10 mouse cellular contexts compared by ENCODE assay signal in the genomic region with DNA sequence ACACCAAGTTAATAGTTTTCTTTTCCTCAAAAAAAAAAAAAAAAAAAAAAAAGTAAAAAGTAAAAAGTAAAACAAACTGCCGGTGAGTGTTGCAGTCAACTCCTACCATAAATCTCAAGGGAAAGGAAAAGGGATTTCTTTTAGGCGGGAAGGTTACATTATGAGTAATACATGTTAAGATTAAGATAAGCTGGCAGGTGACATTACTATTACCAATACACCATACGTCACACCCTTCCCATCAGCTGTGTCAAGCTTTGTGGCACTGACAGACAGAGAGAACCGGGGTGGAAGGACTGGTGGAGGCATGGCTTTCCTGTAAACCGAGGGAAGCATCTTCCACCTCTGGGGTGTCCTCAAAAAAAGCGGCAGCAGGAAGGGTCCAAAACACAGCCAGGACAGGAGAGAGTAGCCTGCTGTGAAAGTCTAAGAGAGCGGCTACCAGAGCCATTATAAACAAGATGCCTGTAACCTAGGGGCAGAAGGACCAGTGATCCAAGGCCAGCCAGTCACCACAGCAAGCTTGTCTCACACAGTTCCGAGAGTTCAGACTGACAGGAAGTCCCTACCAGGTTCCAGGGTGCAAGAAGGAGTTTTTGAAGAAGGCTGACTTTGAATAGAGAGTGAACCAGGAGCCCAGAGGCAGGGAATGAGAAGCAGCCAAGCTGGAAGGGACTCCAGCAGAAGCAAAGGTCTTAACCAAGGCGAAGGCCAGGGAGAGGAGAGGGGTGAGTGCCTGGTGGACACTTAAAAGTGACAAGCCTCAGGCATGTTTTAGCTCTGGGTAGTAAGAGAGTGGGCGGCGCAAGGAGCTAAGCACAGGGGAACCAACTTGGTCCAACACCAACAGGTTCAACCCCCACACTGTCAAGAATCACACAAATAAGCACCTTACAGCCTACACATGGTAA. TPM values are rescaled to one million over a fixed set of nuclear protein-coding genes. Genes with fewer than 3 reads are reported as not detected.
DNase-seq lines count a peak whose midpoint lies in the region; ATAC-seq and TF ChIP-seq lines count a peak whose summit lies in the region.
"Had no signal": no experiment of that assay in that cellular context is flagged by ENCODE, and none has a peak within 500 bp of the region (broad histone marks: within the 10 kb centered on the region; RNA-seq: fewer than 3 reads in every experiment).

No protein-coding gene starts in this region.

- intact Hi-C loops in heart, postnatal 14 days (cut with DNase I), result loop anchor here (5.0 kb wide), 3 partner anchors 36 to 136 kb away; a partner anchor contains a TSS

- 60% methylated on average over 11 of the region's 11 CpGs for WGBS in heart, embryonic 12.5 days
- WGBS in forebrain, embryonic 16.5 days, result 78% methylated on average over 11 of the region's 11 CpGs
- 80% methylated on average over 11 of the region's 11 CpGs for WGBS in midbrain, embryonic 12.5 days

- peak overlapping the region; percentile 47 for H3K9ac ChIP-seq in heart, embryonic 12.5 days
- H3K9ac ChIP-seq in ES-Bruce4 (ENCODE audit: low read depth, poor library complexity, severe bottlenecking), result peak overlapping the region; percentile 92
- no peak overlapping the region; the same call in 1 of the 2 replicates for H3K9ac ChIP-seq in forebrain, embryonic 16.5 days (replicated peaks; ENCODE audit: low read depth, low read length)
- H3K9ac ChIP-seq in midbrain, embryonic 12.5 days (replicated peaks), result peak overlapping the region; percentile 91; the same call in 1 of the 2 replicates

- TF ChIP-seq POLR2A in ES-Bruce4 (IDR thresholded peaks at IDR 0.05; ENCODE audit: insufficient read depth, low read length), result no peak

- peak overlapping the region; percentile 95 for H3K4me2 ChIP-seq in heart, embryonic 12.5 days
- H3K4me2 ChIP-seq in forebrain, embryonic 16.5 days (ENCODE audit: low read length), result peak overlapping the region; percentile 79
- H3K4me2 ChIP-seq in midbrain, embryonic 12.5 days (replicated peaks), result peak overlapping the region; percentile 80

- H3K36me3 ChIP-seq in heart, embryonic 12.5 days, result peaks cover 4% of the 10 kb centered on the region; the same call in 1 of the 2 replicates
- H3K36me3 ChIP-seq in ES-Bruce4 (ENCODE audit: control insufficient read depth, insufficient read depth, low read length, poor library complexity, severe bottlenecking), result peaks cover 27% of the 10 kb centered on the region
- H3K36me3 ChIP-seq in forebrain, embryonic 16.5 days (ENCODE audit: control insufficient read depth, insufficient read depth), result no peaks in the 10 kb centered on the region
- H3K36me3 ChIP-seq in midbrain, embryonic 12.5 days, result no peaks in the 10 kb centered on the region

- no peak for ATAC-seq in heart, embryonic 12.5 days (ENCODE audit: insufficient number of reproducible peaks, low FRiP score)
- ATAC-seq in forebrain, embryonic 16.5 days, result no peak
- no peak for ATAC-seq in midbrain, embryonic 12.5 days (ENCODE audit: low FRiP score, low read depth)
- ATAC-seq: Patski had no signal

- TF ChIP-seq CTCF in ES-Bruce4 (IDR thresholded peaks at IDR 0.05; ENCODE audit: low read depth, low read length), result no peak

- no peak for TF ChIP-seq EP300 in ES-Bruce4 (IDR thresholded peaks at IDR 0.05; ENCODE audit: insufficient read depth, low read depth, low read length)

- no peaks in the 10 kb centered on the region for H3K9me3 ChIP-seq in heart, embryonic 12.5 days (replicated peaks)
- H3K9me3 ChIP-seq in ES-Bruce4 (replicated peaks; ENCODE audit: control insufficient read depth, insufficient read depth, low read length, poor library complexity, severe bottlenecking), result no peaks in the 10 kb centered on the region
- H3K9me3 ChIP-seq in forebrain, embryonic 16.5 days (ENCODE audit: control insufficient read depth, low read length), result no peaks in the 10 kb centered on the region
- H3K9me3 ChIP-seq in midbrain, embryonic 12.5 days, result no peaks in the 10 kb centered on the region

- peak overlapping the region; percentile 87 for H3K4me3 ChIP-seq in heart, embryonic 12.5 days
- peak overlapping the region; percentile 74 for H3K4me3 ChIP-seq in ES-Bruce4 (ENCODE audit: low read depth, low read length)
- H3K4me3 ChIP-seq in forebrain, embryonic 16.5 days (replicated peaks; ENCODE audit: low read length), result peak overlapping the region; percentile 94; the same call in 1 of the 2 replicates
- peak overlapping the region; percentile 98 for H3K4me3 ChIP-seq in midbrain, embryonic 12.5 days

- H3K27ac ChIP-seq in heart, embryonic 12.5 days (ENCODE audit: poor library complexity, severe bottlenecking), result no peak overlapping the region
- peak overlapping the region; percentile 81 for H3K27ac ChIP-seq in ES-Bruce4 (ENCODE audit: insufficient read depth, low read length)
- no peak overlapping the region for H3K27ac ChIP-seq in forebrain, embryonic 16.5 days (ENCODE audit: low read length)
- H3K27ac ChIP-seq in midbrain, embryonic 12.5 days (replicated peaks), result no peak overlapping the region

- H3K4me1 ChIP-seq in heart, embryonic 12.5 days (replicated peaks), result peaks cover 45% of the 10 kb centered on the region
- peaks cover 2% of the 10 kb centered on the region for H3K4me1 ChIP-seq in ES-Bruce4 (ENCODE audit: control insufficient read depth, insufficient read depth, low read length)
- H3K4me1 ChIP-seq in forebrain, embryonic 16.5 days (replicated peaks; ENCODE audit: control insufficient read depth, insufficient read depth, low read length), result peaks cover 28% of the 10 kb centered on the region
- peaks cover 28% of the 10 kb centered on the region for H3K4me1 ChIP-seq in midbrain, embryonic 12.5 days

- no peak for DNase-seq in heart, postnatal 14 days
- DNase-seq in layer of hippocampus, adult 11-12 months (ENCODE audit: low spot score), result no peak
- no peak for DNase-seq in urinary bladder, adult 18-20 months (ENCODE audit: low spot score in 2 of 2)
- DNase-seq in lung, postnatal 36 days, result no peak
- DNase-seq: embryo, embryonic 11 days had no signal

- H3K27me3 ChIP-seq in heart, embryonic 12.5 days (replicated peaks), result no peaks in the 10 kb centered on the region
- H3K27me3 ChIP-seq in ES-Bruce4 (ENCODE audit: control insufficient read depth, insufficient read depth, low read length, poor library complexity, severe bottlenecking), result no peaks in the 10 kb centered on the region
- H3K27me3 ChIP-seq in forebrain, embryonic 16.5 days (replicated peaks; ENCODE audit: control insufficient read depth, insufficient read depth, low read length), result peaks cover 2% of the 10 kb centered on the region; the same call in 1 of the 2 replicates
- peaks cover 5% of the 10 kb centered on the region for H3K27me3 ChIP-seq in midbrain, embryonic 12.5 days
- H3K27me3 ChIP-seq: Patski had no signal

RNA-seq across cellular contexts. Expression of a gene that starts 2.2 kb away (rescaled TPM):
- polyA plus RNA-seq in heart, embryonic 12.5 days (2016; fragmentation: Nextera tagmentation; extraction: Ambion mirVana), result 8.5 and 9.7 TPM in 2 replicates
- total RNA-seq in heart, postnatal 14 days (2021), result 10 to 100 TPM; 17.1 to 18.0 TPM
- polyA plus RNA-seq in ES-Bruce4 (2011; ENCODE audit: insufficient read depth, insufficient read length, low read depth, missing spikeins), result 80.3 and 81.5 TPM in 2 replicates
- polyA plus RNA-seq in forebrain, embryonic 16.5 days (2015; fragmentation: Nextera tagmentation; extraction: Ambion mirVana), result 9.6 and 10.3 TPM in 2 replicates
- 13.2 TPM in 2 replicates for polyA plus RNA-seq in midbrain, embryonic 12.5 days (2016; fragmentation: Nextera tagmentation; extraction: Ambion mirVana)
